Mouse (Mus musculus): Measurements from ENCODE around the gene Tmprss4.

- no peak for TF ChIP-seq EP300 (IDR thresholded peaks at IDR 0.05; ENCODE audit: insufficient read depth, low read depth, low read length)
- no peak for TF ChIP-seq CTCF (IDR thresholded peaks at IDR 0.05; ENCODE audit: low read depth, low read length)
Measured at GRCm38 (mm10) chr9:45181770-45182169, 22.1 kb downstream of the Tmprss4 start, which contains the start of gene BC049352.

Measured in ES-Bruce4 (cell line).